Mouse (Mus musculus): ENCODE results near the gene Nup98. TPM values are rescaled to one million over a fixed set of nuclear protein-coding genes. Genes with fewer than 3 reads are reported as not detected.

Nup98 gene
- polyA plus RNA-seq, 1 experiment from 2014 or later = 25.7 TPM

DNA sequence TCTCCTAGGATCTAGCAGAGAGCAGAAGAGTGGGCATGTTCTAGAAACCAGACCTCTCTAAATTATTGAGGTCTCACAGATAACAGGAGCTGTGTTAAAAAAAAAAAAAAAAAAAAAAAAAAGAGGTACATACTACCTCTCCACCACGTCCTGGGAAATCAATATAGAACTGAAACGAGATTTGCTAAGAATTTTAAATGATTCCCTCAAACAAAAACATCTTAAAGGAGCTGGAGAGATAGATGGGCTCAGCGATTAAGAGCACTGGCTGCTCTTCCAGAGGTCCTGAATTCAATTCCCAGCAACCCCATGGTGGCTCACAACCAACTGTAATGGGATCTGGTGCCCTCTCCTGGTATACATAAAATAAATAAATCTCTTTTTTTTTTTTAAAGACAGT, 1.1 kb upstream of the Nup98 start:
- Histone ChIP-seq H3K4me2 (ENCODE audit: low read length) (peak overlapping the region; percentile 53), H3K9ac (replicated peaks; ENCODE audit: low read depth, low read length) (peak overlapping the region; percentile 51), H3K4me3 (replicated peaks; ENCODE audit: low read length) (peak overlapping the region; percentile 48), H3K27me3 (replicated peaks; ENCODE audit: control insufficient read depth, insufficient read depth, low read length) (no peaks in the 10 kb centered on the region), H3K9me3 (ENCODE audit: control insufficient read depth, low read length) (no peaks in the 10 kb centered on the region), H3K27ac (ENCODE audit: low read length) (peak overlapping the region; percentile 81), H3K4me1 (replicated peaks; ENCODE audit: control insufficient read depth, insufficient read depth, low read length) (peaks cover 9% of the 10 kb centered on the region), H3K36me3 (ENCODE audit: control insufficient read depth, insufficient read depth) (no peaks in the 10 kb centered on the region)
- no peak for ATAC-seq
- 63% methylated on average over 3 of the region's 3 CpGs for WGBS

DNA sequence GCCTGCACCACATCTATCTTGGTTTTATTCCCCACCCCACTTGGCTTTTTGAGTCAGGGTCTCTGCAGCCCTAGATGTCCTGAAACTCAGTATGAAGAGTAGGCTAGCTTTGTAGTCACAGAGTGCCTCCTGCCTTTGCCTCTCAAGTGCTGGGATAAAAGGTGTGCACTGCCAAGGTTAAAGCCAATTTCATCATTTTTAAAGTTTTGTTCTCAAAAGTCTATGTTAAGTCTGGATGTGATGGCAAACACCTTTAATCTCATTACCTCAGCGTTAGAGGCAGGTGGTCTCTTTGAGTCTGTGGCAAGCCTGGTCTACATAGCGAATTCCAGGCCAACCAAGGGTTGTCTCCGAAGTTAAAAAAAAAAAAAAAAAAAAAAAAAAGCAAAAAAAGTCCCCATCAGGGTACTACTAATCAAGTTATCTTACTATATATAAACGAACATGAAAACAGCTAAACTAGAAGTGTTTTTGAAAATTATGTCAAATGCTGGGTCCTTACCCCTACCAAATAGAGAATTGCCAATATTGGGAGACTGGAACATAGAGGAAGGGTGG, 1.1 kb downstream of the Nup98 start:
- Histone ChIP-seq H3K27ac (ENCODE audit: low read length) (no peak overlapping the region), H3K9me3 (ENCODE audit: control insufficient read depth, low read length) (no peaks in the 10 kb centered on the region), H3K27me3 (replicated peaks; ENCODE audit: control insufficient read depth, insufficient read depth, low read length) (no peaks in the 10 kb centered on the region), H3K4me2 (ENCODE audit: low read length) (peak overlapping the region; percentile 87), H3K36me3 (ENCODE audit: control insufficient read depth, insufficient read depth) (no peaks in the 10 kb centered on the region), H3K9ac (replicated peaks; ENCODE audit: low read depth, low read length) (peak overlapping the region; percentile 81), H3K4me1 (replicated peaks; ENCODE audit: control insufficient read depth, insufficient read depth, low read length) (peaks cover 9% of the 10 kb centered on the region), H3K4me3 (replicated peaks; ENCODE audit: low read length) (peak overlapping the region; percentile 67)
- WGBS = 63% methylated on average over 4 of the region's 4 CpGs
- ATAC-seq = no peak

DNA sequence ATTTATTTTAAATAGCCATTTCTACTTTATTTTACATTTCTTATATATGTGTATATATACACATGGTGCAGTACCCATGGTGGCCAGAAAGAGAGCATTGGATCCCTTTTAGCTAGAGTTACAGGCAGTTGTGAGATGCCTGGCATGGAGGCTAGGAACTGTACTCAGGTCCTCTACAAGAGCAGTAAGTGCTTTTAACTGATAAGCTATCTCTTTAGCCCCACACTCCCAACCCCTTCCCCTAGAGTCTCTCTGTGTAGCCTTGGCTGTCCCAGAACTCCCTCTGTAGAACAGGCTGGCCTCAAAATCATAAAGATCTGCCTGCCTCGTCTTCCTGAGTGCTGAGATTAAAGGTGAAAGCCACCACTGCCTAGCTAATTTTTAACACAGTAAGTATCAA, 4.3 kb downstream of the Nup98 start:
- Histone ChIP-seq H3K9ac (replicated peaks; ENCODE audit: low read depth, low read length) (no peak overlapping the region), H3K9me3 (ENCODE audit: control insufficient read depth, low read length) (no peaks in the 10 kb centered on the region), H3K4me1 (replicated peaks; ENCODE audit: control insufficient read depth, insufficient read depth, low read length) (peaks cover 9% of the 10 kb centered on the region), H3K27me3 (replicated peaks; ENCODE audit: control insufficient read depth, insufficient read depth, low read length) (no peaks in the 10 kb centered on the region), H3K27ac (ENCODE audit: low read length) (no peak overlapping the region), H3K36me3 (ENCODE audit: control insufficient read depth, insufficient read depth) (no peaks in the 10 kb centered on the region), H3K4me2 (ENCODE audit: low read length) (no peak overlapping the region), H3K4me3 (replicated peaks; ENCODE audit: low read length) (no peak overlapping the region)
- ATAC-seq = no peak
- WGBS = 90% methylated on average over 1 of the region's 1 CpGs

GRCm38 (mm10) chr7:102204296-102204857, 5.6 kb downstream of the Nup98 start:
- no peak overlapping the region for H3K27ac ChIP-seq (ENCODE audit: low read length)
- no peak overlapping the region for H3K4me2 ChIP-seq (ENCODE audit: low read length)
- ATAC-seq = no peak
- H3K4me3 ChIP-seq (replicated peaks; ENCODE audit: low read length) = no peak overlapping the region
- 93% methylated on average over 3 of the region's 3 CpGs for WGBS
- H3K27me3 ChIP-seq (replicated peaks; ENCODE audit: control insufficient read depth, insufficient read depth, low read length) = no peaks in the 10 kb centered on the region
- peaks cover 9% of the 10 kb centered on the region for H3K4me1 ChIP-seq (replicated peaks; ENCODE audit: control insufficient read depth, insufficient read depth, low read length)
- no peaks in the 10 kb centered on the region for H3K36me3 ChIP-seq (ENCODE audit: control insufficient read depth, insufficient read depth)
- no peaks in the 10 kb centered on the region for H3K9me3 ChIP-seq (ENCODE audit: control insufficient read depth, low read length)
- H3K9ac ChIP-seq (replicated peaks; ENCODE audit: low read depth, low read length) = no peak overlapping the region

DNA sequence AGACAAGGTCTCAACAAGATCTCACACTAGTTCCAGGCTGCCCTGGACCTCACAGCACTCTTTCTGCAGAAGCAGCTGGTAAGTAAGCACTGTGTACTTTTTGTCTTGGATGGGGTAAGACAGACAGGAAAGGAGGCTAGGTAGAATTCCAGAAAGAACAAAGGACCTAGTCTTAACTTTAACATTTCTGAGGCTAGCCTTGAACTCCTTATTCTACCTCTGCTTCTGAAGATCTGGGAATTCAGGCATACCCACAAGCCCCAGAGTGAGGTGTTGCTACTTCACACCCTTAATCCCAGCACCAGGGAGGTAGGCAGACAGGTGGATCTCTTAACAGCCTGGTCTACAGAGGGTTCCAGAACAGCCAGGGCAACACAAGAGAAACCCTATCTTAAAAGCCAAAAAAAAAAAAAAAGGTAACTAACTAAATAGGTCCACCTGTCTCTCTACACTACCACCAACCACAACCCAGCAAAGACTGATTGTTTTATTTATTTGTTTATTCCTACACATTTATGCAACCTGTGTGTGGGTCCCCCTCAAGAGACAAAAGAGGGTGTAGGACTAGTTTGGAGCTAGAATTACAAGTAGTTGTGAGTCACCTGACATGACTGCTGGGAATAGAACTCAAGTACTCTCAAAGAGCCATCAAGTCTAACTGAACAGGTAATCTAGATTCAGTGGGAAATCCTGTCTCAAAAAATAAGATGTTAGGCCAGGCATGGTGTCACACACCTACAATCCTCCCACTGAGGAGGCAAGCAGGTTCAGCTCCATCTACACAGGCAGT, 8.8 kb downstream of the Nup98 start:
- no peaks in the 10 kb centered on the region for H3K27me3 ChIP-seq (replicated peaks; ENCODE audit: control insufficient read depth, insufficient read depth, low read length)
- no peak overlapping the region for H3K4me3 ChIP-seq (replicated peaks; ENCODE audit: low read length)
- H3K9ac ChIP-seq (replicated peaks; ENCODE audit: low read depth, low read length) = no peak overlapping the region
- no peaks in the 10 kb centered on the region for H3K9me3 ChIP-seq (ENCODE audit: control insufficient read depth, low read length)
- ATAC-seq = no peak
- no peaks in the 10 kb centered on the region for H3K36me3 ChIP-seq (ENCODE audit: control insufficient read depth, insufficient read depth)
- no peaks in the 10 kb centered on the region for H3K4me1 ChIP-seq (replicated peaks; ENCODE audit: control insufficient read depth, insufficient read depth, low read length)
- no peak overlapping the region for H3K27ac ChIP-seq (ENCODE audit: low read length)
- no peak overlapping the region for H3K4me2 ChIP-seq (ENCODE audit: low read length)

DNA sequence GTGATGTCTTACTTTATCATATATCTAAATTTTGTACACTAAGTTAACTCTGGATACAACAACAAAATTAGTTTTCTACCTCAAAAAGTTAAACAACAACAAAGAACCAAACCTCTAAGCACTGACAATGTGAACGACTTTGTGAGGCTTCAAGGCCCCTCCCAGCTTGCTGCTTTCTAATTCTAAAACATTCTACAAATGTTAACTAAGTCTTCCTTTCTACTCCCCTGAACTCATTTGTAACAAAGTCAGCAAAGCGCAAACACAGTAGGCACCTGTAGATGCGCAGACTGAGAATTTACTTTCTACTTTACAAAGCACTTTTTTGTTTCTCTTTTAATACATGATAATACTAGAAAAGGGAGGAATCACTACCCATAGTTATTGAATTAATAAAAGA, 9.4 kb downstream of the Nup98 start:
- Histone ChIP-seq H3K36me3 (ENCODE audit: control insufficient read depth, insufficient read depth) (no peaks in the 10 kb centered on the region), H3K27me3 (replicated peaks; ENCODE audit: control insufficient read depth, insufficient read depth, low read length) (no peaks in the 10 kb centered on the region), H3K9me3 (ENCODE audit: control insufficient read depth, low read length) (no peaks in the 10 kb centered on the region), H3K4me2 (ENCODE audit: low read length) (no peak overlapping the region), H3K27ac (ENCODE audit: low read length) (no peak overlapping the region), H3K4me3 (replicated peaks; ENCODE audit: low read length) (no peak overlapping the region), H3K9ac (replicated peaks; ENCODE audit: low read depth, low read length) (no peak overlapping the region), H3K4me1 (replicated peaks; ENCODE audit: control insufficient read depth, insufficient read depth, low read length) (no peaks in the 10 kb centered on the region)
- ATAC-seq = no peak
- WGBS = 86% methylated on average over 3 of the region's 3 CpGs

DNA sequence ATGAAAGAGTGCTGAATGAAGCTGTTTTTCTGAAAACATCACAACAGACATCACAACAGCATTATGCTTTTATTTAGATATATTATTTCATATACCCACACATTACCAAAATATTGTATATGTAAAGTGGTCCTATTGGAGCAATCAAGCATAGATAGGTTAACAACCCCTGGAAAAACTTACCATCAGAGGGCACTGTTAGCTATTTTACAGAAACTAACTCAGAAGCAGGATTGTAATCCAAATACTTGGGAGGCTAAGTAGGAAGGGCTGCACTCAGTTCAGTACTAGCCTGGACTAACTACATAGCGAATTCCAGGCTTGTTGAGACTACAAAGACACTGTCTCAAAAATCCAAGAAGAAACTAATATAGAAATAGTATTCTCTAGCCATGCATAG, 17.6 kb downstream of the Nup98 start:
- Histone ChIP-seq H3K36me3 (ENCODE audit: control insufficient read depth, insufficient read depth) (peaks cover 28% of the 10 kb centered on the region), H3K4me2 (ENCODE audit: low read length) (no peak overlapping the region), H3K4me1 (replicated peaks; ENCODE audit: control insufficient read depth, insufficient read depth, low read length) (no peaks in the 10 kb centered on the region), H3K27ac (ENCODE audit: low read length) (no peak overlapping the region), H3K4me3 (replicated peaks; ENCODE audit: low read length) (no peak overlapping the region), H3K9ac (replicated peaks; ENCODE audit: low read depth, low read length) (no peak overlapping the region), H3K9me3 (ENCODE audit: control insufficient read depth, low read length) (no peaks in the 10 kb centered on the region), H3K27me3 (replicated peaks; ENCODE audit: control insufficient read depth, insufficient read depth, low read length) (no peaks in the 10 kb centered on the region)
- ATAC-seq = no peak
- WGBS = 94% methylated on average over 1 of the region's 1 CpGs

DNA sequence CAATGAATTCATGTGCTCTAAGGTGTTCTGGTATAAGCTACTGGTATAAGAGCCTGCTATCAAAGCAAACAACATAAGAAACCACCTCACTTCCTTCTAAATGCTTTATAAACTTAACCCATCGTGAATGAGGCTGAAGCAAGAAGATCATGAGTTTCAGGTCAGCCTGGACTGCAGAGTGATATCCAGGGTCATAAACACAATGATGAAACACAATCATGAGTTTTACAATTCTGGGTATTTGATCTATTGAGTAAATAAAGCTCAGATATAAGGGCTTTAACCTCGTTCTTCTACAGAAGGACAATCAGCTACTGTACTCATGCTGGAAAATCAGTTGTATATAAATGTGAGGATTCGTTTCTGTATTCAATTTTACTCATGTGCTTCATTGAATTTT, 26.1 kb downstream of the Nup98 start:
- peaks cover 34% of the 10 kb centered on the region for H3K36me3 ChIP-seq (ENCODE audit: control insufficient read depth, insufficient read depth)
- no peak overlapping the region for H3K4me2 ChIP-seq (ENCODE audit: low read length)
- H3K9me3 ChIP-seq (ENCODE audit: control insufficient read depth, low read length) = no peaks in the 10 kb centered on the region
- no peak for ATAC-seq
- no peaks in the 10 kb centered on the region for H3K27me3 ChIP-seq (replicated peaks; ENCODE audit: control insufficient read depth, insufficient read depth, low read length)
- no peak overlapping the region for H3K9ac ChIP-seq (replicated peaks; ENCODE audit: low read depth, low read length)
- H3K27ac ChIP-seq (ENCODE audit: low read length) = no peak overlapping the region
- no peak overlapping the region for H3K4me3 ChIP-seq (replicated peaks; ENCODE audit: low read length)
- no peaks in the 10 kb centered on the region for H3K4me1 ChIP-seq (replicated peaks; ENCODE audit: control insufficient read depth, insufficient read depth, low read length)
- 95% methylated on average over 3 of the region's 3 CpGs for WGBS

DNA sequence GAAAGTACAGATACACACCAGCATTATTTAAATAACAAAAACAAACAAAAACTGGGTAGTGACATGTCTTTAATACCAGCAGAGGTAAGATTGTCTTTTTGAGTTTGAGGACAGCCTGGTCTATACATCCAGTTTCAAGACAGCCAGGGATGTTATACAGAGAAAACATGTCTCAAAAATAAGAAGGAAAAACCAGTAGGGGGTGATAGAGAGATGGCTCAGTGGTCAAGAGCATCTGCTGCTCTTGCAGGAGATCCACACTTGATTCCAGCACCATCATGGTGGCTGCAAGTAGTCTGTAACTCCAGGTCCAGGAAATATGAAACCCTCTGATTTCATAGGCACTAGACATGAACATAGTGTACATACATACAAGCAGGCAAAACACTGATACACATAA, 39.7 kb downstream of the Nup98 start:
- Histone ChIP-seq H3K27me3 (replicated peaks; ENCODE audit: control insufficient read depth, insufficient read depth, low read length) (no peaks in the 10 kb centered on the region), H3K9ac (replicated peaks; ENCODE audit: low read depth, low read length) (no peak overlapping the region), H3K27ac (ENCODE audit: low read length) (no peak overlapping the region), H3K36me3 (ENCODE audit: control insufficient read depth, insufficient read depth) (peaks cover 5% of the 10 kb centered on the region), H3K4me1 (replicated peaks; ENCODE audit: control insufficient read depth, insufficient read depth, low read length) (no peaks in the 10 kb centered on the region), H3K4me3 (replicated peaks; ENCODE audit: low read length) (no peak overlapping the region), H3K4me2 (ENCODE audit: low read length) (no peak overlapping the region), H3K9me3 (ENCODE audit: control insufficient read depth, low read length) (no peaks in the 10 kb centered on the region)
- no peak for ATAC-seq

Measured in forebrain, embryonic 16.5 days (tissue).